Comparison of ENCODE assay signal across 8 mouse cellular contexts in genomic region chr7:34390111-34390833, GRCm38 (mm10). TPM values are rescaled to one million over a fixed set of nuclear protein-coding genes. Genes with fewer than 3 reads are reported as not detected.
DNase-seq lines count a peak whose midpoint lies in the region; ATAC-seq and TF ChIP-seq lines count a peak whose summit lies in the region.

No protein-coding gene starts in this region.

- H3K27ac ChIP-seq in embryonic fibroblast, embryonic 13.5 days (ENCODE audit: insufficient read depth, low read length), result peak overlapping the region; percentile 99
- H3K27ac ChIP-seq in hindbrain, embryonic 14.5 days, result peak overlapping the region; percentile 99
- H3K27ac ChIP-seq in midbrain, embryonic 10.5 days (replicated peaks), result peak overlapping the region; percentile 99

- H3K4me2 ChIP-seq in hindbrain, embryonic 14.5 days (replicated peaks), result peak overlapping the region; percentile 99

- ATAC-seq in hindbrain, embryonic 14.5 days (ENCODE audit: low FRiP score), result no peak

- 13% methylated on average over 18 of the region's 18 CpGs for WGBS in hindbrain, embryonic 14.5 days
- WGBS in midbrain, embryonic 10.5 days, result 17% methylated on average over 18 of the region's 18 CpGs

- peak overlapping the region; percentile 91 for H3K9ac ChIP-seq in hindbrain, embryonic 14.5 days

- no peaks in the 10 kb centered on the region for H3K27me3 ChIP-seq in hindbrain, embryonic 14.5 days (ENCODE audit: control insufficient read depth, insufficient read depth, low read length)
- no peaks in the 10 kb centered on the region for H3K27me3 ChIP-seq in midbrain, embryonic 10.5 days (ENCODE audit: low read depth, poor library complexity, severe bottlenecking)

- no peak for TF ChIP-seq CTCF in embryonic fibroblast, embryonic 13.5 days (IDR thresholded peaks at IDR 0.05; ENCODE audit: borderline replicate concordance, insufficient read depth, low read length)

- peak; percentile 54 for DNase-seq in cerebellum, adult 9-10 months
- no peak for DNase-seq in cerebellum, postnatal 36 days
- peak; percentile 48 for DNase-seq in 3T3-L1 (ENCODE audit: low read depth, low spot score)
- DNase-seq in hindbrain, embryonic 14.5 days (ENCODE audit: low spot score), result no peak
- DNase-seq in midbrain, embryonic 10.5 days (ENCODE audit: low spot score), result no peak
- no peak for DNase-seq in left cerebral cortex, adult 11 months (ENCODE audit: low spot score)
- no peak for DNase-seq in retina, embryonic 14.5 days (ENCODE audit: low spot score)

- H3K36me3 ChIP-seq in hindbrain, embryonic 14.5 days (replicated peaks; ENCODE audit: control insufficient read depth, insufficient read depth), result no peaks in the 10 kb centered on the region
- peaks cover 10% of the 10 kb centered on the region for H3K36me3 ChIP-seq in midbrain, embryonic 10.5 days

- H3K4me1 ChIP-seq in embryonic fibroblast, embryonic 13.5 days (ENCODE audit: control insufficient read depth, insufficient read depth, low read length), result peaks cover 5% of the 10 kb centered on the region
- H3K4me1 ChIP-seq in hindbrain, embryonic 14.5 days (replicated peaks; ENCODE audit: control insufficient read depth, insufficient read depth, low read length), result peaks cover 39% of the 10 kb centered on the region
- peaks cover 41% of the 10 kb centered on the region for H3K4me1 ChIP-seq in midbrain, embryonic 10.5 days

- TF ChIP-seq POLR2A in embryonic fibroblast, embryonic 13.5 days (IDR thresholded peaks at IDR 0.05; ENCODE audit: low read depth, low read length), result no peak; the same call in none of the 2 replicates

- no peaks in the 10 kb centered on the region for H3K9me3 ChIP-seq in hindbrain, embryonic 14.5 days (ENCODE audit: control insufficient read depth, low read length)
- no peaks in the 10 kb centered on the region for H3K9me3 ChIP-seq in midbrain, embryonic 10.5 days (replicated peaks)

- peak overlapping the region; percentile 98 for H3K4me3 ChIP-seq in embryonic fibroblast, embryonic 13.5 days (ENCODE audit: insufficient read depth, low read length)
- H3K4me3 ChIP-seq in hindbrain, embryonic 14.5 days (replicated peaks; ENCODE audit: low read length), result peak overlapping the region; percentile 98
- H3K4me3 ChIP-seq in midbrain, embryonic 10.5 days, result peak overlapping the region; percentile 98

RNA-seq across cellular contexts. Expression of gene Lsm14a, which starts 2.8 kb away (rescaled TPM):
- polyA plus RNA-seq in embryonic fibroblast, embryonic 13.5 days (2011; ENCODE audit: insufficient read length, low read depth, missing spikeins), result 131 and 166 TPM in 2 replicates
- polyA plus RNA-seq in hindbrain, embryonic 14.5 days (2014; fragmentation: Nextera tagmentation; extraction: Ambion mirVana), result 38.2 and 38.7 TPM in 2 replicates
- 109 and 110 TPM in 2 replicates for polyA plus RNA-seq in midbrain, embryonic 10.5 days (2016; fragmentation: Nextera tagmentation; extraction: Ambion mirVana)

Comparison
In these comparisons a context has a peak if more than half of its experiments do, and no peak if none do; other contexts are left out.
1. DNase-seq: peak in cerebellum, adult 9-10 months (single experiment) and 3T3-L1 (single experiment); none in cerebellum, postnatal 36 days (0 of 2), hindbrain, embryonic 14.5 days (single experiment), midbrain, embryonic 10.5 days (single experiment), left cerebral cortex, adult 11 months (single experiment) and retina, embryonic 14.5 days (single experiment).
2. Peak in every context shown above with its lines, with median percentiles within 50 percentile points of each other: H3K27ac ChIP-seq and H3K4me3 ChIP-seq.